Mouse (Mus musculus): ENCODE results near the gene Zbtb2. TPM values are rescaled to one million over a fixed set of nuclear protein-coding genes. Genes with fewer than 3 reads are reported as not detected.

Gene Zbtb2
- polyA plus RNA-seq, 1 experiment from 2014 or later: 17.5 TPM

GRCm38 (mm10) chr10:4333319-4333718 is 54.6 kb downstream of the Zbtb2 start:
- peak; percentile 82 for DNase-seq
- no peak overlapping the region for H3K27ac ChIP-seq (replicated peaks; ENCODE audit: low read depth, low read length)
- H3K9ac ChIP-seq (replicated peaks; ENCODE audit: low read length): no peak overlapping the region
- H3K9me3 ChIP-seq (ENCODE audit: control insufficient read depth, low read length): no peaks in the 10 kb centered on the region
- peak; percentile 19; the same call in 1 of the 2 replicates for ATAC-seq (ENCODE audit: low FRiP score, low TSS enrichment)
- no peak overlapping the region for H3K4me3 ChIP-seq (replicated peaks; ENCODE audit: low read depth, low read length)
- WGBS: 7% methylated on average over 8 of the region's 8 CpGs
- H3K36me3 ChIP-seq (ENCODE audit: control insufficient read depth, insufficient read depth, low read length): no peaks in the 10 kb centered on the region
- peaks cover 8% of the 10 kb centered on the region for H3K4me1 ChIP-seq (ENCODE audit: control insufficient read depth, insufficient read depth, low read length)
- no peaks in the 10 kb centered on the region for H3K27me3 ChIP-seq (ENCODE audit: control insufficient read depth, insufficient read depth, low read length)
- H3K4me2 ChIP-seq (ENCODE audit: low read length): peak overlapping the region; percentile 61

- Histone ChIP-seq H3K4me1 (ENCODE audit: control insufficient read depth, insufficient read depth, low read length) (peaks cover 8% of the 10 kb centered on the region), H3K27ac (replicated peaks; ENCODE audit: low read depth, low read length) (no peak overlapping the region), H3K9ac (replicated peaks; ENCODE audit: low read length) (no peak overlapping the region), H3K4me2 (ENCODE audit: low read length) (no peak overlapping the region), H3K4me3 (replicated peaks; ENCODE audit: low read depth, low read length) (no peak overlapping the region), H3K27me3 (ENCODE audit: control insufficient read depth, insufficient read depth, low read length) (no peaks in the 10 kb centered on the region), H3K9me3 (ENCODE audit: control insufficient read depth, low read length) (no peaks in the 10 kb centered on the region), H3K36me3 (ENCODE audit: control insufficient read depth, insufficient read depth, low read length) (no peaks in the 10 kb centered on the region)
- 56% methylated on average over 7 of the region's 7 CpGs for WGBS
- no peak for DNase-seq
- ATAC-seq (ENCODE audit: low FRiP score, low TSS enrichment): peak; percentile 36; the same call in 1 of the 2 replicates
These were observed 55.5 kb downstream of the Zbtb2 start for GRCm38 (mm10) chr10:4332228-4332979.

GRCm38 (mm10) chr10:4327716-4328115 is 60.2 kb downstream of the Zbtb2 start:
- H3K27ac ChIP-seq (replicated peaks; ENCODE audit: low read depth, low read length): no peak overlapping the region

GRCm38 (mm10) chr10:4325562-4325961 is 62.3 kb downstream of the Zbtb2 start:
- no peak overlapping the region for H3K9ac ChIP-seq (replicated peaks; ENCODE audit: low read length)
- H3K9me3 ChIP-seq (ENCODE audit: control insufficient read depth, low read length): no peaks in the 10 kb centered on the region
- WGBS: 56% methylated on average over 5 of the region's 5 CpGs
- H3K27ac ChIP-seq (replicated peaks; ENCODE audit: low read depth, low read length): no peak overlapping the region
- ATAC-seq (ENCODE audit: low FRiP score, low TSS enrichment) (no peak), DNase-seq (peak; percentile 51)
- H3K4me3 ChIP-seq (replicated peaks; ENCODE audit: low read depth, low read length): no peak overlapping the region
- no peaks in the 10 kb centered on the region for H3K4me1 ChIP-seq (ENCODE audit: control insufficient read depth, insufficient read depth, low read length)
- H3K27me3 ChIP-seq (ENCODE audit: control insufficient read depth, insufficient read depth, low read length): no peaks in the 10 kb centered on the region
- H3K36me3 ChIP-seq (ENCODE audit: control insufficient read depth, insufficient read depth, low read length): no peaks in the 10 kb centered on the region
- no peak overlapping the region for H3K4me2 ChIP-seq (ENCODE audit: low read length)

More at GRCm38 (mm10) chr10:4327716-4328115, 60.2 kb downstream of the Zbtb2 start:
- Histone ChIP-seq H3K36me3 (ENCODE audit: control insufficient read depth, insufficient read depth, low read length) (no peaks in the 10 kb centered on the region), H3K27me3 (ENCODE audit: control insufficient read depth, insufficient read depth, low read length) (no peaks in the 10 kb centered on the region), H3K4me2 (ENCODE audit: low read length) (no peak overlapping the region), H3K9ac (replicated peaks; ENCODE audit: low read length) (no peak overlapping the region), H3K9me3 (ENCODE audit: control insufficient read depth, low read length) (no peaks in the 10 kb centered on the region), H3K4me1 (ENCODE audit: control insufficient read depth, insufficient read depth, low read length) (no peaks in the 10 kb centered on the region), H3K4me3 (replicated peaks; ENCODE audit: low read depth, low read length) (no peak overlapping the region)
- ATAC-seq (ENCODE audit: low FRiP score, low TSS enrichment) (no peak), DNase-seq (no peak)
- WGBS: 33% methylated on average over 1 of the region's 1 CpGs

- no peak overlapping the region for H3K4me3 ChIP-seq (replicated peaks; ENCODE audit: low read depth, low read length)
- H3K4me1 ChIP-seq (ENCODE audit: control insufficient read depth, insufficient read depth, low read length): no peaks in the 10 kb centered on the region
- H3K27ac ChIP-seq (replicated peaks; ENCODE audit: low read depth, low read length): no peak overlapping the region
- H3K9me3 ChIP-seq (ENCODE audit: control insufficient read depth, low read length): no peaks in the 10 kb centered on the region
- H3K36me3 ChIP-seq (ENCODE audit: control insufficient read depth, insufficient read depth, low read length): no peaks in the 10 kb centered on the region
- no peak for ATAC-seq (ENCODE audit: low FRiP score, low TSS enrichment)
- DNase-seq: no peak
- H3K4me2 ChIP-seq (ENCODE audit: low read length): no peak overlapping the region
- no peak overlapping the region for H3K9ac ChIP-seq (replicated peaks; ENCODE audit: low read length)
- WGBS: 87% methylated on average over 8 of the region's 8 CpGs
- H3K27me3 ChIP-seq (ENCODE audit: control insufficient read depth, insufficient read depth, low read length): no peaks in the 10 kb centered on the region
These were observed 64.0 kb downstream of the Zbtb2 start for GRCm38 (mm10) chr10:4323885-4324284.

Other genes with a start within 250 kb of the Zbtb2 start
- 20.9 and 31.9 TPM in 2 replicates for gene Akap12, start 121.7 kb downstream of the Zbtb2 start, polyA plus RNA-seq (2014; fragmentation: Nextera tagmentation; extraction: Ambion mirVana)
- 44.5 and 45.7 TPM in 2 replicates for gene Rmnd1, start 44.3 kb upstream of the Zbtb2 start, polyA plus RNA-seq (2014; fragmentation: Nextera tagmentation; extraction: Ambion mirVana)
- 9.2 and 14.7 TPM in 2 replicates for gene Armt1, start 44.4 kb upstream of the Zbtb2 start, polyA plus RNA-seq (2014; fragmentation: Nextera tagmentation; extraction: Ambion mirVana)
- 0.11 and 0.14 TPM in 2 replicates for gene Ccdc170, start 94.4 kb upstream of the Zbtb2 start, polyA plus RNA-seq (2014; fragmentation: Nextera tagmentation; extraction: Ambion mirVana)
- 0.27 and 0.30 TPM in 2 replicates for gene Esr1, start 223.5 kb upstream of the Zbtb2 start, polyA plus RNA-seq (2014; fragmentation: Nextera tagmentation; extraction: Ambion mirVana)